Mouse (Mus musculus) hindbrain, embryonic 11.5 days (tissue): ENCODE data around the gene Lin52. TPM values are rescaled to one million over a fixed set of nuclear protein-coding genes. Genes with fewer than 3 reads are reported as not detected.

ENCODE experiments used
- ATAC-seq: fragments of 200-750 bp; cut with Nextera tagmentation; 2 replicates; pipeline ENCODE4 v1.8.0; 2017; ENCODE audit warnings: mild to moderate bottlenecking, moderate TSS enrichment, moderate library complexity; ENCODE audit not compliant: low FRiP score
- DNase-seq: peaks from one replicate; pipeline ENCODE4 v3.0.0-alpha.2; 2015; ENCODE audit warnings: low spot score
- H3K27ac ChIP-seq: fragments of 300-500 bp; sonication (generic); 2 replicates; pipeline ENCODE4 v1.5.1; 2014; ENCODE audit warnings: mild to moderate bottlenecking, low read depth, low read length
- H3K27me3 ChIP-seq: fragments of 300-500 bp; sonication (generic); 2 replicates; pipeline ENCODE4 v1.6.1; 2014; ENCODE audit warnings: mild to moderate bottlenecking, low read length, moderate library complexity, mixed read lengths; ENCODE audit not compliant: control insufficient read depth, insufficient read depth
- H3K36me3 ChIP-seq: fragments of 300-500 bp; sonication (generic); 2 replicates; pipeline ENCODE4 v1.6.1; 2014; ENCODE audit warnings: mild to moderate bottlenecking, low read length, moderate library complexity, mixed read lengths; ENCODE audit not compliant: control insufficient read depth, insufficient read depth
- H3K4me1 ChIP-seq: fragments of 300-500 bp; sonication (generic); replicated peaks from 2 replicates; pipeline ENCODE4 v1.6.1; 2014; ENCODE audit warnings: low read length, mixed read lengths; ENCODE audit not compliant: control insufficient read depth, insufficient read depth
- H3K4me2 ChIP-seq: fragments of 300-500 bp; sonication (generic); replicated peaks from 2 replicates; pipeline ENCODE4 v1.6.1; 2014; ENCODE audit warnings: mild to moderate bottlenecking, low read depth, low read length
- H3K4me3 ChIP-seq: fragments of 300-500 bp; sonication (generic); 2 replicates; pipeline ENCODE4 v1.5.1; 2014; ENCODE audit warnings: low read depth, low read length
- H3K9ac ChIP-seq: fragments of 300-500 bp; sonication (generic); 2 replicates; pipeline ENCODE4 v1.6.1; 2014; ENCODE audit warnings: low read depth, low read length
- H3K9me3 ChIP-seq: fragments of 300-500 bp; sonication (generic); 2 replicates; pipeline ENCODE4 v1.6.1; 2016; ENCODE audit warnings: low read length; ENCODE audit not compliant: control insufficient read depth
- WGBS: fragments of 180-500 bp; shearing (Covaris S2); extraction: QIAGEN DNeasy Blood & Tissue Kit; methylation state at CpG from one replicate; pipeline ENCODE4 v1.1.7; 2014; 5-methylcytosine and 5-hydroxymethylcytosine counted together
- polyA plus RNA-seq: library from polyadenylated mRNA; unstranded; fragments of >200 nt; fragmentation: Nextera tagmentation; extraction: Ambion mirVana; gene quantifications from 2 replicates; pipeline ENCODE4 v1.2.1, GENCODE M21; 2014

Gene Lin52
- polyA plus RNA-seq, 1 experiment from 2014 or later = 32.8 TPM

GRCm38 (mm10) chr12:84569976-84570693 is 118.9 kb downstream of the Lin52 start:
- Histone ChIP-seq H3K9ac (no peak overlapping the region), H3K36me3 (no peaks in the 10 kb centered on the region), H3K4me1 (peaks cover 6% of the 10 kb centered on the region; the same call in 1 of the 2 replicates), H3K4me2 (no peak overlapping the region), H3K27ac (no peak overlapping the region), H3K4me3 (peak overlapping the region; percentile 14; the same call in 1 of the 2 replicates), H3K9me3 (no peaks in the 10 kb centered on the region), H3K27me3 (peaks cover 75% of the 10 kb centered on the region)
- peak; percentile 65 for DNase-seq
- 2% methylated on average over 38 of the region's 40 CpGs for whole genome bisulfite sequencing
- ATAC-seq = no peak

- 2% methylated on average over 34 of the region's 34 CpGs for WGBS
- DNase-seq = peak; percentile 70
- Histone ChIP-seq H3K4me2 (no peak overlapping the region), H3K9ac (no peak overlapping the region), H3K4me1 (peaks cover 6% of the 10 kb centered on the region; the same call in 1 of the 2 replicates), H3K9me3 (no peaks in the 10 kb centered on the region), H3K4me3 (peak overlapping the region; percentile 14; the same call in 1 of the 2 replicates), H3K27me3 (peaks cover 78% of the 10 kb centered on the region), H3K36me3 (no peaks in the 10 kb centered on the region), H3K27ac (no peak overlapping the region)
- ATAC-seq = no peak
These were observed 119.6 kb downstream of the Lin52 start for GRCm38 (mm10) chr12:84570694-84571415.

GRCm38 (mm10) chr12:84571466-84572340 is 120.5 kb downstream of the Lin52 start:
- Histone ChIP-seq H3K27me3 (peaks cover 79% of the 10 kb centered on the region), H3K9ac (0 out of 2 replicates have a peak overlapping the region, but pooled peaks have one; percentile 5), H3K9me3 (no peaks in the 10 kb centered on the region), H3K27ac (no peak overlapping the region), H3K4me1 (peaks cover 6% of the 10 kb centered on the region; the same call in 1 of the 2 replicates), H3K36me3 (no peaks in the 10 kb centered on the region), H3K4me3 (0 out of 2 replicates have a peak overlapping the region, but pooled peaks have one; percentile 9), H3K4me2 (no peak overlapping the region)
- peak; percentile 63 for DNase-seq
- no peak for ATAC-seq
- 1% methylated on average over 43 of the region's 43 CpGs for WGBS

GRCm38 (mm10) chr12:84572341-84572720 is 121.1 kb downstream of the Lin52 start:
- Histone ChIP-seq H3K4me2 (no peak overlapping the region), H3K36me3 (no peaks in the 10 kb centered on the region), H3K27me3 (peaks cover 82% of the 10 kb centered on the region), H3K9me3 (no peaks in the 10 kb centered on the region), H3K27ac (no peak overlapping the region), H3K4me1 (peaks cover 6% of the 10 kb centered on the region; the same call in 1 of the 2 replicates), H3K4me3 (no peak overlapping the region), H3K9ac (no peak overlapping the region)
- 4% methylated on average over 7 of the region's 7 CpGs for WGBS
- ATAC-seq = no peak
- peak; percentile 59 for DNase-seq

- peaks cover 6% of the 10 kb centered on the region; the same call in 1 of the 2 replicates for H3K4me1 ChIP-seq
- peak; percentile 26 for DNase-seq
- no peak overlapping the region for H3K4me3 ChIP-seq
- WGBS = 15% methylated on average over 7 of the region's 7 CpGs
- ATAC-seq = no peak
- no peaks in the 10 kb centered on the region for H3K36me3 ChIP-seq
- H3K27ac ChIP-seq = no peak overlapping the region
- no peak overlapping the region for H3K9ac ChIP-seq
- H3K9me3 ChIP-seq = no peaks in the 10 kb centered on the region
- H3K4me2 ChIP-seq = no peak overlapping the region
- H3K27me3 ChIP-seq = peaks cover 75% of the 10 kb centered on the region
These were observed 121.9 kb downstream of the Lin52 start for GRCm38 (mm10) chr12:84573094-84573493.

GRCm38 (mm10) chr12:84577768-84578439 is 126.7 kb downstream of the Lin52 start:
- 78% methylated on average over 11 of the region's 11 CpGs for WGBS
- DNase-seq (peak; percentile 27), ATAC-seq (no peak)
- Histone ChIP-seq H3K27ac (no peak overlapping the region), H3K4me2 (no peak overlapping the region), H3K9ac (no peak overlapping the region), H3K9me3 (no peaks in the 10 kb centered on the region), H3K4me1 (no peaks in the 10 kb centered on the region; the same call in 1 of the 2 replicates), H3K27me3 (peaks cover 28% of the 10 kb centered on the region), H3K4me3 (no peak overlapping the region), H3K36me3 (no peaks in the 10 kb centered on the region)

- Histone ChIP-seq H3K27ac (no peak overlapping the region), H3K4me3 (no peak overlapping the region), H3K27me3 (peaks cover 23% of the 10 kb centered on the region), H3K4me2 (no peak overlapping the region), H3K4me1 (no peaks in the 10 kb centered on the region; the same call in 1 of the 2 replicates), H3K36me3 (no peaks in the 10 kb centered on the region), H3K9me3 (no peaks in the 10 kb centered on the region), H3K9ac (no peak overlapping the region)
- whole genome bisulfite sequencing = 48% methylated on average over 5 of the region's 5 CpGs
- DNase-seq (peak; percentile 21), ATAC-seq (0 out of 2 replicates have a peak, but pooled peaks have one; percentile 33)
These were observed 127.2 kb downstream of the Lin52 start for GRCm38 (mm10) chr12:84578440-84578770.

- Histone ChIP-seq H3K27ac (no peak overlapping the region), H3K27me3 (peaks cover 10% of the 10 kb centered on the region), H3K4me2 (no peak overlapping the region), H3K36me3 (no peaks in the 10 kb centered on the region), H3K9me3 (no peaks in the 10 kb centered on the region), H3K4me3 (no peak overlapping the region), H3K4me1 (no peaks in the 10 kb centered on the region; the same call in 1 of the 2 replicates), H3K9ac (no peak overlapping the region)
- 98% methylated on average over 2 of the region's 2 CpGs for WGBS
- ATAC-seq (no peak), DNase-seq (no peak)
These were observed 130.1 kb downstream of the Lin52 start for GRCm38 (mm10) chr12:84581285-84581684.
